Mouse (Mus musculus): ENCODE data around the gene Bckdha. TPM values are rescaled to one million over a fixed set of nuclear protein-coding genes. Genes with fewer than 3 reads are reported as not detected.
A peak's percentile ranks its signal among the peaks of the same experiment; 100 is the strongest.

Gene Bckdha
- polyA plus RNA-seq, 1 experiment from 2014 or later = 61.6 TPM

DNA sequence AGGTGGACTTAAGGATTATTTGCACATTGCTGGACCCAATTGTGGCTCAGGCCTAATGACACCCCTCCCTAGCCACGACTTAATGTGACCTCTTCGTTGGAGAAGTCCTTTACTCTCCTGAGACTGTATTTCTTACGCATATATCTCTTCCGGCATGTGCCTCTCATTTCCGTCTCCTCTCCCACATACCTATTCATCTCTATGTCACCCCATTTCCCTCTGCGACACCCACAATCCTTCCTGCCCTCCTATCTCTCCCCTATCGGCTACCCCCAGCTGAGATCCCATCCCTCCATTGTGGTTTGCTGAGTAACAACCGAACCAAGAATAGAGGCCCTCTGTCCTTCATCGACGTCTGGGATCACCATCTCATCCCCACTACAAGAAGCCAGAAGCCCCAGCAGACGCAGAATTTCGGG, 30.8 kb upstream of the Bckdha start:
- Histone ChIP-seq H3K4me3 (peak overlapping the region; percentile 66), H3K27me3 (peaks cover 67% of the 10 kb centered on the region), H3K36me3 (no peaks in the 10 kb centered on the region), H3K9me3 (no peaks in the 10 kb centered on the region), H3K4me2 (replicated peaks) (peak overlapping the region; percentile 86), H3K27ac (no peak overlapping the region), H3K4me1 (peaks cover 37% of the 10 kb centered on the region), H3K9ac (0 out of 2 replicates have a peak overlapping the region, but pooled peaks have one; percentile 76)
- 14% methylated on average over 12 of the region's 12 CpGs for whole genome bisulfite sequencing
- ATAC-seq (ENCODE audit: low FRiP score, low read depth) = no peak

DNA sequence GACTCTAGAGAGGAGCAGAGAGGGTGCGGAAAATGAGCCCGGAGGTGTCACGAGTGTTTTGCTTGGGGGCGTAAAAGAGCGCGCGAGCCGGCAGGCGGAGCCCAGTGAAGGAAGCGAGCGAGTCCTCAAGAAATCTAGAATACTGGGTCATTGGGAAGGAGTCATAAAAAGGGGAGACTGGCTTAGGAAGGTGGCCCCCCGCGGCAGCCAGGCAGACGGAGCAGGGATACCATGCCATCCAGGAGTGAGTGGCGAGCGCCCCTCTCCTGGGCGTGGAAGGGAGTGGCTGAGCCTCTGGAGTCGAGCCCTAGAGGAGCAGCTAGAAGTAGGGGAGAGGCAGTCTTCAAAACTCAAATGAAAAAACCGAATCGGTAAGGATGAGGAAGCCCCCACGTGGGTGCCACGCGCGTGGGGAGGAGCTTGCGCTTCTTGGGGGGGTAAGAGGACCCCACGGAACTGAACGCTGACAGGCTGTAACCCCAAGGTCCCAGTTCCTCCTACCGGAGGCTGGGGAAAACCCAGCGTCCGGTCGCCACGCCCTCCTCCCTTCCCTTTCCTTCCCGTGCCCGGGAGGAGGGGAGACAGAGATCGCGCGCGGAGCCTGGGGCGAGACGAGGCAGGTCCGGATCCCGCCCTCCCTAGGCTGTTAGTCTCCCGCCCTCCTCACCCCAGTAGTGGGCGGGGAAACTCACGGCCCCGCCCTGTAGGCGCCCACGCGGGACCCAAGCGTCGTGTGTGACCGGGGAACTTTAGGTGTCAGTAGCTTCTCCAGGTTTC, 30.2 kb upstream of the Bckdha start:
- Histone ChIP-seq H3K9me3 (no peaks in the 10 kb centered on the region), H3K4me3 (peak overlapping the region; percentile 66), H3K4me2 (replicated peaks) (peak overlapping the region; percentile 86), H3K27me3 (peaks cover 67% of the 10 kb centered on the region), H3K27ac (no peak overlapping the region), H3K9ac (peak overlapping the region; percentile 76), H3K4me1 (peaks cover 37% of the 10 kb centered on the region), H3K36me3 (no peaks in the 10 kb centered on the region)
- ATAC-seq (ENCODE audit: low FRiP score, low read depth) = peak; percentile 57
- WGBS = under 1% methylated on average over 50 of the region's 52 CpGs

DNA sequence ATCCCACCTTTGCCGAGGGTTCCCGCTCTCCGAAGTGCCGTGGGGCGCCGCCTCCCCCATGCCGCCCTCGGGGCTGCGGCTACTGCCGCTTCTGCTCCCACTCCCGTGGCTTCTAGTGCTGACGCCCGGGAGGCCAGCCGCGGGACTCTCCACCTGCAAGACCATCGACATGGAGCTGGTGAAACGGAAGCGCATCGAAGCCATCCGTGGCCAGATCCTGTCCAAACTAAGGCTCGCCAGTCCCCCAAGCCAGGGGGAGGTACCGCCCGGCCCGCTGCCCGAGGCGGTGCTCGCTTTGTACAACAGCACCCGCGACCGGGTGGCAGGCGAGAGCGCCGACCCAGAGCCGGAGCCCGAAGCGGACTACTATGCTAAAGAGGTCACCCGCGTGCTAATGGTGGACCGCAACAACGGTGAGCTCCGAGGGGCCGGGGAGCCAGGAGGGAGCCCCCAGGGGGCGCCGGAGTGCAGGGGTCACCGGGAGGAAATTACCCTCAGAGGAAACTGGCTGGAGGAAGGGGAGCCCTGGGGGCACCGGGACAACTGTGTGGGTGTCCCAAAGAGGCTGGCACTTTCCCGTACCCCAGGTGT, 29.1 kb upstream of the Bckdha start:
- H3K36me3 ChIP-seq = peaks cover 2% of the 10 kb centered on the region; the same call in 1 of the 2 replicates
- 0 out of 2 replicates have a peak overlapping the region, but pooled peaks have one; percentile 1 for H3K27ac ChIP-seq
- whole genome bisulfite sequencing = under 1% methylated on average over 47 of the region's 47 CpGs
- peak overlapping the region; percentile 66 for H3K4me3 ChIP-seq
- H3K4me2 ChIP-seq (replicated peaks) = peak overlapping the region; percentile 86
- H3K9ac ChIP-seq = peak overlapping the region; percentile 76
- ATAC-seq (ENCODE audit: low FRiP score, low read depth) = no peak
- H3K27me3 ChIP-seq = peaks cover 67% of the 10 kb centered on the region
- peaks cover 37% of the 10 kb centered on the region for H3K4me1 ChIP-seq
- no peaks in the 10 kb centered on the region for H3K9me3 ChIP-seq

DNA sequence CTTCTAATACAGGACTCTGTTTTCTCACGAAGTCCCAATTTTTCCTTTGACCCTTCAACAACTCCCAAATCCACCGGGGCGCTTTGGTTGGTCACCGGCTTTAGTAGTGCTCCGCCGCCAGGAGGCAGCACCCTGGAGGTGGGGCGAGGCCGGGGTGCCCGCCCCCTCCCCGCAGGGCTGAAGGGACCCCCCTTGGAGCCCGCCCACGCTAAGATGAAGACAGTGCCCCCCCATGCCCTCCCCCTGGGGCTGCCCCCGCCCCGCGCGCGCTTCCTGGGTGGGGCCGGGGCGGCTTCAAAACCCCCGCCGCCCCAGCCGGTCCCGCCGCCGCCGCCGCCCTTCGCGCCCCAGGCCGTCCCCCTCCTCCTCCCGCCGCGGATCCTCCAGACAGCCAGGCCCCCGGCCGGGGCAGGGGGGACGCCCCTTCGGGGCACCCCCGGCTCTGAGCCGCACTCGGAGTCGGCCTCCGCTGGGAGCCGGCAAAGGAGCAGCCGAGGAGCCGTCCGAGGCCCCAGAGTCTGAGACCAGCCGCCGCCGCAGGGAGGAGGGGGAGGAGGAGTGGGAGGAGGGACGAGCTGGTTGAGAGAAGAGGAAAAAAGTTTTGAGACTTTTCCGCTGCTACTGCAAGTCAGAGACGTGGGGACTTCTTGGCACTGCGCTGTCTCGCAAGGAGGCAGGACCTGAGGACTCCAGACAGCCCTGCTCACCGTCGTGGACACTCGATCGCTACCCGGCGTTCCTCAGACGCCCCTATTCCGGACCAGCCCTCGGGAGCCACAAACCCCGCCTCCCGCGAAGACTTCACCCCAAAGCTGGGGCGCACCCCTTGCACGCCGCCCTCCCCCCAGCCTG, 28.1 kb upstream of the Bckdha start, which contains the start of gene Tgfb1:
Gene Tgfb1 (plus strand): TSS at position 323 of the 852 bp plus-strand sequence.
- Histone ChIP-seq H3K9ac (peak within 1 kb of the TSS; percentile 76), H3K27ac (0 out of 2 replicates have a peak within 1 kb of the TSS, but pooled peaks have one; percentile 1), H3K27me3 (peaks cover 61% of the 10 kb centered on the region), H3K9me3 (no peaks in the 10 kb centered on the region), H3K36me3 (peaks cover 5% of the 10 kb centered on the region; the same call in 1 of the 2 replicates), H3K4me3 (peak within 1 kb of the TSS; percentile 66), H3K4me2 (replicated peaks) (peak within 1 kb of the TSS; percentile 86), H3K4me1 (peaks cover 37% of the 10 kb centered on the region)
- ATAC-seq (ENCODE audit: low FRiP score, low read depth) = peak; percentile 37; the same call in 1 of the 2 replicates
- 1% methylated on average over 63 of the region's 69 CpGs for WGBS

DNA sequence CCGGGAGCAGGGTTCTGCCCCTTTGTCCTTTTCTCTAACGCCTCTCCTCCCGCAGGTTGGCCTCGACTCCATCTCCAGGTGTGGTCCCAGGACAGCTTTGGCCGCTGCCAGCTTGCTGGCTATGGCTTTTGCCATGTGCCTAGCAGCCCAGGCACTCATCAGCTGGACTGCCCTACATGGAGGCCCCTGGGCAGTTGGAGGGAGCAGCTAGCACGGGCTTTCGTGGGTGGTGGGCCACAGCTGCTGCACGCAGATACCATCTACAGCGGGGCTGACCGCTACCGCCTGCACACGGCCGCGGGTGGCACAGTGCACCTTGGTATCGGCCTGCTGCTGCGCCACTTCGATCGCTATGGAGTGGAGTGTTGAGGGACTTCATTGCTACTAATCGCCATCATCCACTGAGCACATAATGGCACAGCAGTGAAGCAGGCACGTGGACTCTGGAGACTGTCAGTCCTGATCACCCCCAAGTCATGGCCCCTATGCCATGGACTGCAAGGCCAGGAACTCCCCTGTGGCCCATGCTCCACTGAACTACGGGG, 27.2 kb upstream of the Bckdha start:
- Histone ChIP-seq H3K4me2 (replicated peaks) (peak overlapping the region; percentile 86), H3K4me3 (peak overlapping the region; percentile 66), H3K27ac (no peak overlapping the region), H3K9ac (peak overlapping the region; percentile 76), H3K36me3 (peaks cover 5% of the 10 kb centered on the region; the same call in 1 of the 2 replicates), H3K4me1 (peaks cover 43% of the 10 kb centered on the region), H3K9me3 (no peaks in the 10 kb centered on the region), H3K27me3 (peaks cover 55% of the 10 kb centered on the region)
- ATAC-seq (ENCODE audit: low FRiP score, low read depth) = no peak
- WGBS = 72% methylated on average over 21 of the region's 21 CpGs

DNA sequence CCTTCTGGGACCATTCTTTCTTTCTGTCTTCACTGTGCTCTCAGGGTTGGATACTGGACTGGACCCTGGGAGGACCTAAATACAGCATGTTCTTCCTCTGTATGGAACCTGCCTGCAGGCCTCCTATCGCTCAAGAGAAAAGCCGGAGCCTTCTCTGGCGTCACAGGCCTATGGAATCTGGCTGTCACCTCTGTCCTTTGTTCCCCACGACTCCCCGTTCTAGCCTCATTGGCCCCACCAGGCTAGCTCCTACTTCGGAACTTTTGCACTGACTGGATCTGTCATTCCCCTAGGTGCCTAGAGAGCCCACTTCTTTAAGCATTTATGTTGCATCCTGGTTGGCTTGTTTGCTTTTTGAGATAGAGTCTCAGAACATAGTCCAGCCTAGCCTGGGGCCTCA, 25.9 kb upstream of the Bckdha start:
- Histone ChIP-seq H3K9ac (no peak overlapping the region), H3K27me3 (peaks cover 43% of the 10 kb centered on the region), H3K9me3 (no peaks in the 10 kb centered on the region), H3K4me3 (no peak overlapping the region), H3K4me2 (replicated peaks) (no peak overlapping the region), H3K36me3 (peaks cover 5% of the 10 kb centered on the region; the same call in 1 of the 2 replicates), H3K4me1 (peaks cover 48% of the 10 kb centered on the region), H3K27ac (no peak overlapping the region)
- ATAC-seq (ENCODE audit: low FRiP score, low read depth) = no peak
- 83% methylated on average over 6 of the region's 6 CpGs for WGBS

DNA sequence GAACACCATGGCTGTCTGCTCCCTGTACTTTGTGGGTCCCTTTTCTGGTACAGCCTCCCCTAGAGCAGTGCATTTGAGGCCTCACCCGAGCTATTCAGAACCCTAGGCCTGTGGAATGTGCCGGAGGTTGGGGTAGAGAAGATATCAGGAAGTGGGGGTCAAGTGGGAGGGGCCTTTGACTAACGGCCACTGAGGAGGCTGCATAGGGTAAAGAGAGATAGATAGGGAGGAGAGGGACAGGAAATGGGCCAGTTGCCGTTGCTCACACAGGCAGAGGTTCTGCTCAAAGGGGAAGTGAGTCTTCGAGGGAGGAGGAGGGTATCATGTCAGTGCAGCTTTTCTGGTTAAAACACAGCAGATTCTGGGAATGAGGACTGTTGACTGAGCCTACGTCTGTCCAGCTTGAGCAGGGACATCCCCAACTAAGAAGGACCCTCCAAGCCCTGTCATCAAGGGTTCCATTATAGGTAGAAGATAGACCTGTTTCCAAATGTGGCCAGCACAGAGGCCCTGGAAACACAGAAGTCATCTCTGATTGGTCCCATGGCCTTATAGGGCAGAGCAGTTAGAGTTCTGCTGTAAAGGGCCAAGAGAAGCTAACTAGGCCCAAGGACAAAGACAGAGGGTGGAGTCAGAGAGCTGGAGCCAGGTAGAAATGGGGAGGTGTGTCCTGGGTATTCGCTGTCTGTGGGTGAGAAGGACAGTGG, 24.8 kb upstream of the Bckdha start:
- Histone ChIP-seq H3K4me2 (replicated peaks) (no peak overlapping the region), H3K9me3 (no peaks in the 10 kb centered on the region), H3K4me1 (peaks cover 38% of the 10 kb centered on the region), H3K4me3 (no peak overlapping the region), H3K36me3 (peaks cover 5% of the 10 kb centered on the region; the same call in 1 of the 2 replicates), H3K27me3 (peaks cover 40% of the 10 kb centered on the region), H3K9ac (no peak overlapping the region), H3K27ac (no peak overlapping the region)
- 71% methylated on average over 7 of the region's 7 CpGs for WGBS
- ATAC-seq (ENCODE audit: low FRiP score, low read depth) = no peak

DNA sequence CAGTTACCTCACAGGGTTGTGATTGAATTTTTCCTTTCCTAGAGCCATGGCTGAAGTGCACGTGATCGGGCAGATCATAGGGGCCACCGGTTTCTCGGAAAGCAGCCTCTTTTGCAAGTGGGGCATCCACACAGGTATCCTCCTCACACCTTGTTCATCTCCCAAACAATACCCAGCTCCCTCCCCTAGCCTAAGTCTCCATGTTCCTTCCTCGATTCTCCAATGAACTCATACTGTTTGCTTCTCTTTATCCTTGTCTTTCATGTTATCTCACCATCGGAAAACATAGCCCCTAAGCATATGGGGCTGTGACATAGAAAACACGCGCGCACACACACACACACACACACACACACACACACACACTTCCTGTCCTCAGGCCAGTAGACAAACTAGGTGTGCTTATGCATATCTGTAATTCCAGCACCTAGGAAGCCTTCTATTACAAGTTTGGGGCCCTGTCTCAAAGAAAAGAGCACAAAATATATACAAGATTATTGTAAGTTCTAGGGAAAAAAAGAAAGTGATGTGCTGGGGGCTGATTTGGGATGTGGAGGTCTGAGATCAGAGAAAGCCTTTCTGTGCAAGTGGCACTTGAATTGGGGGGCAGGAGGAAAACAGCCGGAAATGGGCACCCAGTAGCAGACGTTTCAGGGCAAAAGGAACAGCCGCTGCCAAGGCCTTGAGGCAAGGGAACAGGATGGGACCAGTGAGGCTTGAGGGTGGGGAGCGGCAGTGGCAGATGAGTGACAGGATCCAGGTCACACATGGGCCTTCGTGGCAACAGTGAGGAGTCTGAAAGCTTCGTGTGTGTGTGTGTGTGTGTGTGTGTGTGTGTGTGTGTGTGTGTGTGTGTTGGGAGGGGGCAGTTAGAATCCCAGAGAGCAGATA, 22.8 kb upstream of the Bckdha start:
- Histone ChIP-seq H3K4me3 (peak overlapping the region; percentile 66), H3K9me3 (no peaks in the 10 kb centered on the region), H3K36me3 (peaks cover 5% of the 10 kb centered on the region; the same call in 1 of the 2 replicates), H3K4me1 (peaks cover 19% of the 10 kb centered on the region), H3K4me2 (replicated peaks) (peak overlapping the region; percentile 69), H3K27ac (no peak overlapping the region), H3K9ac (peak overlapping the region; percentile 4; the same call in 1 of the 2 replicates), H3K27me3 (peaks cover 30% of the 10 kb centered on the region)
- 66% methylated on average over 15 of the region's 15 CpGs for WGBS
- ATAC-seq (ENCODE audit: low FRiP score, low read depth) = 0 out of 2 replicates have a peak, but pooled peaks have one; percentile 2

DNA sequence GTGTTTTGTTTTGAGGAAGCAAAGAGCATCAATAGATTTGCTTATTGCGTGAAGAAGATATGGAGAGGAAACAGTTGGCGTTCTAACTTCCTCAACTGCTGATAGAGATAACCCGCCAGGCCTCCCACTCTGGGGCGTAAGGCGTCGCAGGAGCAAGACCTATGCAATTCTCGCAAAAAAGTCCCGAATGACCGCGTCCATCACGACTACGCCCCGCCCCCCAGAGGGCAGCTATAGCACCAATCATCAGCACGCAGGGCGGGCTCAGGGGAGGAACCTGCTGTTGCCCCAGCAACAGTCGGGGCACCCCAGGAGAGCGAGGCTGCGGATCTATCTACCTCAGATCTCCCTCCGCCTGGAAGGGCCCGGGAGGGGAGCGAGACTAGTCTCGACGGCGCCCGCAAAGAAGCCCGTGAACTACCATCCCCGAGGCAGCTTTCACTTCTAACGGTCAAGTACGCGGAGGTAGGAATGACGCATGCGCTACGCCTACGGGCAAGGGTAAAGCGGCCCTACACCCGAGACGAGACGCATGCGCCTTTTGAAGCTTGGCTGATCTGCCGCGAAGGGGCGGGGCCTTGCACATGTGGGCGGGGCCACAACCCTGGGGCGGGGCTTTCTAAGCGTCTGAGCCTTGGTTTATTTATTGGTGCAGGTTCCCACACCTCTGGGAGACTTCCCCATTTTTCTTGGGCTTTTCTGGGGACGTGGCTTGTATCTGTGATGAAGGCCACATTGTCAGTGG, 21.9 kb upstream of the Bckdha start, which contains the start of gene B9d2:
Gene B9d2 (plus strand): TSS at position 267 of the 745 bp plus-strand sequence.
- H3K4me1 ChIP-seq = peaks cover 15% of the 10 kb centered on the region
- peak; percentile 96 for ATAC-seq (ENCODE audit: low FRiP score, low read depth)
- peak within 1 kb of the TSS; percentile 68 for H3K9ac ChIP-seq
- peak within 1 kb of the TSS; percentile 66 for H3K4me3 ChIP-seq
- no peaks in the 10 kb centered on the region for H3K9me3 ChIP-seq
- peak within 1 kb of the TSS; percentile 91 for H3K27ac ChIP-seq
- H3K27me3 ChIP-seq = peaks cover 29% of the 10 kb centered on the region
- H3K36me3 ChIP-seq = peaks cover 5% of the 10 kb centered on the region; the same call in 1 of the 2 replicates
- H3K4me2 ChIP-seq (replicated peaks) = peak within 1 kb of the TSS; percentile 69
- WGBS = under 1% methylated on average over 46 of the region's 46 CpGs
